ENCODE assay signal across 28 mouse cellular contexts in the genomic region with DNA sequence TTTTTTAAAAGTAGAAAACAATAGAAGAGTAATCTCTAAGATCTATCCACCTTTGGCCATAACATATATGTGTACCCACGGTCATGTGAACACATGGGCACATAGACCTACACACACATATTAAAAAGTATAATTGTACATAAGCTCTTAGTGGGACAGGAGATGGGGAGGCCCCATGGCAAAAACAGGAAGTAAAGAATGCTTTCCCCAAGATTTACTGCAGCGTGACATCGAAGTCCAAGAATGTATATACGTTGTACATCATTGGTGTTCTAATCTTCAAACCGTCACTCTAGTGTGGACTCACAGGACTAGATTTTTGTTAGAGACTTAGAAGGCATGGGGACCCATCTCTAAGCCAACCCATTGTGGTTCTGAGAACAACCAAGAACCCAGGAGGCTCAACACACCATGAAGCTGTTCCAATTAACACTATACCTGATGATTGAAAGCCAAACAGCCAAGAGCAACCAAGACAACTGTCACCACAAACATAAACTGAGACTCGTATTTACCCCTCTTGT. TPM values are rescaled to one million over a fixed set of nuclear protein-coding genes. Genes with fewer than 3 reads are reported as not detected.
DNase-seq lines count a peak whose midpoint lies in the region; ATAC-seq and TF ChIP-seq lines count a peak whose summit lies in the region.
"Had no signal": no experiment of that assay in that cellular context is flagged by ENCODE, and none has a peak within 500 bp of the region (broad histone marks: within the 10 kb centered on the region; RNA-seq: fewer than 3 reads in every experiment).

No protein-coding gene starts in this region.

- TF ChIP-seq CTCF in liver, postnatal 0 days (IDR thresholded peaks at IDR 0.05; ENCODE audit: low read depth): no peak

- H3K4me2 ChIP-seq in heart, embryonic 11.5 days: no peak overlapping the region
- peak overlapping the region; percentile 15; the same call in 1 of the 2 replicates for H3K4me2 ChIP-seq in heart, embryonic 16.5 days (ENCODE audit: low read depth, low read length)
- peak overlapping the region; percentile 60 for H3K4me2 ChIP-seq in liver, embryonic 12.5 days
- peak overlapping the region; percentile 45; the same call in 1 of the 2 replicates for H3K4me2 ChIP-seq in liver, postnatal 0 days (ENCODE audit: low read depth, low read length)
- H3K4me2 ChIP-seq in hindbrain, embryonic 12.5 days (replicated peaks): no peak overlapping the region
- H3K4me2 ChIP-seq: embryonic facial prominence, embryonic 12.5 days; limb, embryonic 12.5 days; midbrain, embryonic 13.5 days; neural tube, embryonic 13.5 days had no signal

- no peak overlapping the region for H3K4me3 ChIP-seq in heart, embryonic 11.5 days (ENCODE audit: low read depth, low read length)
- H3K4me3 ChIP-seq in heart, embryonic 16.5 days (ENCODE audit: low read length): no peak overlapping the region
- no peak overlapping the region for H3K4me3 ChIP-seq in liver, embryonic 12.5 days
- no peak overlapping the region for H3K4me3 ChIP-seq in liver, postnatal 0 days (ENCODE audit: low read depth, low read length)
- H3K4me3 ChIP-seq in hindbrain, embryonic 12.5 days: no peak overlapping the region
- H3K4me3 ChIP-seq: embryonic facial prominence, embryonic 12.5 days; layer of hippocampus, adult 2 months; left cerebral cortex, adult 2 months; limb, embryonic 12.5 days; midbrain, embryonic 13.5 days; neural tube, embryonic 13.5 days had no signal

- peak overlapping the region; percentile 78 for H3K27ac ChIP-seq in heart, embryonic 11.5 days (ENCODE audit: low read depth, low read length)
- peak overlapping the region; percentile 60 for H3K27ac ChIP-seq in heart, embryonic 16.5 days (ENCODE audit: low read length)
- peak overlapping the region; percentile 97 for H3K27ac ChIP-seq in liver, embryonic 12.5 days
- peak overlapping the region; percentile 85 for H3K27ac ChIP-seq in liver, postnatal 0 days (ENCODE audit: low read depth)
- no peak overlapping the region for H3K27ac ChIP-seq in hindbrain, embryonic 12.5 days
- H3K27ac ChIP-seq: embryonic facial prominence, embryonic 12.5 days; layer of hippocampus, adult 2 months; left cerebral cortex, adult 2 months; limb, embryonic 12.5 days; macrophage; midbrain, embryonic 13.5 days; neural tube, embryonic 13.5 days had no signal

- no peak for TF ChIP-seq EP300 in liver, postnatal 0 days (IDR thresholded peaks at IDR 0.05; ENCODE audit: low read depth)

- WGBS in heart, embryonic 11.5 days (ENCODE audit: insufficient replicate concordance): 85% methylated on average over 6 of the region's 6 CpGs
- WGBS in heart, embryonic 16.5 days: 83% methylated on average over 6 of the region's 6 CpGs
- WGBS in liver, embryonic 12.5 days (ENCODE audit: insufficient replicate concordance): 64% methylated on average over 6 of the region's 6 CpGs
- 56% methylated on average over 6 of the region's 6 CpGs for WGBS in liver, postnatal 0 days (ENCODE audit: insufficient replicate concordance)
- WGBS in hindbrain, embryonic 12.5 days: 91% methylated on average over 6 of the region's 6 CpGs

- H3K4me1 ChIP-seq in heart, embryonic 11.5 days (ENCODE audit: control insufficient read depth, insufficient read depth, low read length): peaks cover 51% of the 10 kb centered on the region
- H3K4me1 ChIP-seq in heart, embryonic 16.5 days (ENCODE audit: control insufficient read depth, insufficient read depth, low read length): peaks cover 47% of the 10 kb centered on the region
- peaks cover 88% of the 10 kb centered on the region for H3K4me1 ChIP-seq in liver, embryonic 12.5 days
- H3K4me1 ChIP-seq in liver, postnatal 0 days (ENCODE audit: insufficient read depth): peaks cover 75% of the 10 kb centered on the region
- no peaks in the 10 kb centered on the region for H3K4me1 ChIP-seq in hindbrain, embryonic 12.5 days
- H3K4me1 ChIP-seq: embryonic facial prominence, embryonic 12.5 days; midbrain, embryonic 13.5 days; neural tube, embryonic 13.5 days had no signal

- no peaks in the 10 kb centered on the region for H3K27me3 ChIP-seq in heart, embryonic 11.5 days (ENCODE audit: control insufficient read depth, insufficient read depth, low read length)
- no peaks in the 10 kb centered on the region for H3K27me3 ChIP-seq in heart, embryonic 16.5 days (ENCODE audit: control insufficient read depth, insufficient read depth, low read length)
- H3K27me3 ChIP-seq in liver, embryonic 12.5 days (replicated peaks): no peaks in the 10 kb centered on the region
- no peaks in the 10 kb centered on the region for H3K27me3 ChIP-seq in liver, postnatal 0 days (ENCODE audit: insufficient read depth, low read length)
- H3K27me3 ChIP-seq in hindbrain, embryonic 12.5 days: no peaks in the 10 kb centered on the region
- H3K27me3 ChIP-seq: embryonic facial prominence, embryonic 12.5 days; limb, embryonic 12.5 days; midbrain, embryonic 13.5 days; neural tube, embryonic 13.5 days had no signal

- ATAC-seq in heart, embryonic 11.5 days (replicated peaks; ENCODE audit: insufficient number of reproducible peaks, low FRiP score, low TSS enrichment): no peak
- ATAC-seq in heart, embryonic 16.5 days (replicated peaks; ENCODE audit: extremely low read depth, insufficient read depth, low FRiP score): no peak
- ATAC-seq in liver, embryonic 12.5 days: no peak
- no peak for ATAC-seq in liver, postnatal 0 days
- ATAC-seq in hindbrain, embryonic 12.5 days (ENCODE audit: low FRiP score): no peak
- ATAC-seq: forebrain, embryonic 14.5 days; hindbrain, embryonic 16.5 days; midbrain, embryonic 13.5 days had no signal

- DNase-seq in heart, adult 8-10 months (ENCODE audit: low spot score): no peak
- no peak for DNase-seq in heart, postnatal 25 days (ENCODE audit: low spot score)
- DNase-seq in liver, postnatal 0 days: no peak
- DNase-seq: adrenal gland, postnatal 25 days; cerebellum, adult 11-12 months; cerebellum, adult 9-11 months; embryo, embryonic 11 days; gastrocnemius, postnatal 25 days; kidney, adult 18-20 months; kidney, postnatal 36 days; lung, adult 18-20 months; lung, postnatal 10 days; right cerebral cortex, postnatal 4 days; thymus, adult 2 months; thymus, postnatal 4 days had no signal

- H3K9me3 ChIP-seq in heart, embryonic 11.5 days (replicated peaks; ENCODE audit: control insufficient read depth, low read length): no peaks in the 10 kb centered on the region
- H3K9me3 ChIP-seq in heart, embryonic 16.5 days (replicated peaks; ENCODE audit: control insufficient read depth, low read length): no peaks in the 10 kb centered on the region
- no peaks in the 10 kb centered on the region for H3K9me3 ChIP-seq in liver, embryonic 12.5 days (replicated peaks)
- H3K9me3 ChIP-seq in liver, postnatal 0 days (ENCODE audit: low read length): no peaks in the 10 kb centered on the region
- no peaks in the 10 kb centered on the region for H3K9me3 ChIP-seq in hindbrain, embryonic 12.5 days (replicated peaks)
- H3K9me3 ChIP-seq: embryonic facial prominence, embryonic 12.5 days; limb, embryonic 12.5 days; midbrain, embryonic 13.5 days; neural tube, embryonic 13.5 days had no signal

- intact Hi-C loops in heart, postnatal 25 days (cut with DNase I): no loop called here

- H3K9ac ChIP-seq in heart, embryonic 11.5 days (ENCODE audit: low read depth, low read length): no peak overlapping the region
- no peak overlapping the region for H3K9ac ChIP-seq in heart, embryonic 16.5 days (ENCODE audit: low read length)
- 0 out of 2 replicates have a peak overlapping the region, but pooled peaks have one; percentile 22 for H3K9ac ChIP-seq in liver, embryonic 12.5 days
- no peak overlapping the region for H3K9ac ChIP-seq in liver, postnatal 0 days (replicated peaks)
- H3K9ac ChIP-seq in hindbrain, embryonic 12.5 days: no peak overlapping the region
- H3K9ac ChIP-seq: embryonic facial prominence, embryonic 12.5 days; limb, embryonic 12.5 days; midbrain, embryonic 13.5 days; neural tube, embryonic 13.5 days had no signal

- no peaks in the 10 kb centered on the region for H3K36me3 ChIP-seq in heart, embryonic 11.5 days (ENCODE audit: control insufficient read depth, insufficient read depth, low read length)
- no peaks in the 10 kb centered on the region for H3K36me3 ChIP-seq in heart, embryonic 16.5 days (ENCODE audit: control insufficient read depth, insufficient read depth)
- 0 out of 2 replicates have a peak, but pooled peaks cover 3% of the 10 kb centered on the region for H3K36me3 ChIP-seq in liver, embryonic 12.5 days
- H3K36me3 ChIP-seq in liver, postnatal 0 days (replicated peaks; ENCODE audit: insufficient read depth, low read length): no peaks in the 10 kb centered on the region
- H3K36me3 ChIP-seq in hindbrain, embryonic 12.5 days: no peaks in the 10 kb centered on the region
- H3K36me3 ChIP-seq: limb, embryonic 12.5 days; midbrain, embryonic 13.5 days; neural tube, embryonic 13.5 days had no signal

RNA-seq across cellular contexts. Expression of a gene that starts 19.8 kb away (rescaled TPM):
- polyA plus RNA-seq in heart, embryonic 11.5 days (2014; fragmentation: Nextera tagmentation; extraction: Ambion mirVana): 59.1 and 81.1 TPM in 2 replicates
- total RNA-seq in heart, adult 8-10 months (2022): 10 to 100 TPM; 25.3 to 46.2 (median 41.1) TPM
- 35.5 and 38.7 TPM in 2 replicates for polyA plus RNA-seq in heart, embryonic 16.5 days (2015; fragmentation: Nextera tagmentation; extraction: Ambion mirVana)
- 10 to 100 TPM; 64.3 to 73.1 TPM for total RNA-seq in heart, postnatal 25 days (2021)
- polyA plus RNA-seq in liver, embryonic 12.5 days (2016; fragmentation: Nextera tagmentation; extraction: Ambion mirVana): 28.9 and 31.1 TPM in 2 replicates
- 10.0 and 12.0 TPM in 2 replicates for polyA plus RNA-seq in liver, postnatal 0 days (2015; fragmentation: Nextera tagmentation; extraction: Ambion mirVana)
- polyA plus RNA-seq in hindbrain, embryonic 12.5 days (2016; fragmentation: Nextera tagmentation; extraction: Ambion mirVana): 9.5 and 9.6 TPM in 2 replicates

Comparison
In these comparisons a context has a peak if more than half of its experiments do, and no peak if none do; other contexts are left out.
1. H3K4me2 ChIP-seq: peak in heart, embryonic 16.5 days (single experiment), liver, embryonic 12.5 days (single experiment) and liver, postnatal 0 days (single experiment); none in heart, embryonic 11.5 days (single experiment) and hindbrain, embryonic 12.5 days (single experiment).